Mouse (Mus musculus) kidney, postnatal 0 days (tissue): Measurements from ENCODE around the gene Ssc5d. TPM values are rescaled to one million over a fixed set of nuclear protein-coding genes. Genes with fewer than 3 reads are reported as not detected.
A peak's percentile ranks its signal among the peaks of the same experiment; 100 is the strongest.

Source experiments
- ATAC-seq: fragments of 200-750 bp; cut with Nextera tagmentation; replicated peaks from 2 replicates; pipeline ENCODE4 v1.8.0; 2017; ENCODE audit warnings: low read depth, moderate number of reproducible peaks, moderate TSS enrichment, moderate library complexity; ENCODE audit not compliant: low FRiP score
- DNase-seq: peaks from one replicate; pipeline ENCODE4 v3.0.0-alpha.2; 2016; ENCODE audit warnings: low spot score
- H3K27ac ChIP-seq: fragments of 300-500 bp; sonication (generic); 2 replicates; pipeline ENCODE4 v1.5.1; 2014; ENCODE audit warnings: mild to moderate bottlenecking
- H3K27me3 ChIP-seq: fragments of 300-500 bp; sonication (generic); 2 replicates; pipeline ENCODE4 v1.6.1; 2014; ENCODE audit warnings: low read length, mixed read lengths; ENCODE audit not compliant: insufficient read depth
- H3K36me3 ChIP-seq: fragments of 300-500 bp; sonication (generic); 2 replicates; pipeline ENCODE4 v1.6.1; 2014; ENCODE audit warnings: low read length, mixed read lengths; ENCODE audit not compliant: insufficient read depth
- H3K4me1 ChIP-seq: fragments of 300-500 bp; sonication (generic); replicated peaks from 2 replicates; pipeline ENCODE4 v1.6.1; 2014; ENCODE audit warnings: antibody characterized with exemption, low read length, mixed read lengths; ENCODE audit not compliant: insufficient read depth
- H3K4me2 ChIP-seq: fragments of 300-500 bp; sonication (generic); 2 replicates; pipeline ENCODE4 v1.6.1; 2014; ENCODE audit warnings: mild to moderate bottlenecking, low read length, moderate library complexity, mixed read lengths
- H3K4me3 ChIP-seq: fragments of 300-500 bp; sonication (generic); replicated peaks from 2 replicates; pipeline ENCODE4 v1.5.1; 2014; ENCODE audit warnings: low read depth, low read length
- H3K9ac ChIP-seq: fragments of 300-500 bp; sonication (generic); 2 replicates; pipeline ENCODE4 v1.6.1; 2014; ENCODE audit warnings: low read depth, low read length
- H3K9me3 ChIP-seq: fragments of 300-500 bp; sonication (generic); replicated peaks from 2 replicates; pipeline ENCODE4 v1.6.1; 2016; ENCODE audit warnings: low read length, inconsistent platforms, mixed read lengths
- CTCF ChIP-seq: IDR thresholded peaks from 2 replicates; pipeline ENCODE4 v1.5.1; 2016; ENCODE audit warnings: antibody characterized with exemption, low read depth, mild to moderate bottlenecking, moderate library complexity
- WGBS: fragments of 180-500 bp; shearing (Covaris S2); extraction: QIAGEN DNeasy Blood & Tissue Kit; methylation state at CpG from one replicate; pipeline ENCODE4 v1.1.7; 2014; 5-methylcytosine and 5-hydroxymethylcytosine counted together
- polyA plus RNA-seq: library from polyadenylated mRNA; unstranded; fragments of >200 nt; fragmentation: Nextera tagmentation; extraction: Ambion mirVana; gene quantifications from 2 replicates; pipeline ENCODE4 v1.2.1, GENCODE M21; 2015

Gene Ssc5d
- polyA plus RNA-seq, 1 experiment from 2014 or later, result 1.1 TPM

- H3K27ac ChIP-seq, result no peak within 1 kb of the TSS
- 43% methylated on average over 10 of the region's 10 CpGs for WGBS
- no peaks in the 10 kb centered on the region for H3K9me3 ChIP-seq
- H3K36me3 ChIP-seq, result no peaks in the 10 kb centered on the region
- H3K27me3 ChIP-seq, result no peaks in the 10 kb centered on the region
- no peak within 1 kb of the TSS for H3K4me3 ChIP-seq
- no peak for ATAC-seq
- no peaks in the 10 kb centered on the region for H3K4me1 ChIP-seq
- no peak for DNase-seq
- no peak within 1 kb of the TSS for H3K9ac ChIP-seq
- H3K4me2 ChIP-seq, result no peak within 1 kb of the TSS
- no peak for TF ChIP-seq CTCF
Observed at GRCm38 (mm10) chr7:4906466-4906950, 19.1 kb upstream of the Ssc5d start, which contains the start of gene Gm36210. Gene Gm36210 (minus strand): TSS chr7:4906516.

- no peak overlapping the region for H3K27ac ChIP-seq
- no peak overlapping the region for H3K4me3 ChIP-seq
- peaks cover 8% of the 10 kb centered on the region; the same call in 1 of the 2 replicates for H3K4me1 ChIP-seq
- WGBS, result 29% methylated on average over 9 of the region's 9 CpGs
- H3K4me2 ChIP-seq, result no peak overlapping the region
- no peak overlapping the region for H3K9ac ChIP-seq
- no peaks in the 10 kb centered on the region for H3K9me3 ChIP-seq
- no peaks in the 10 kb centered on the region for H3K27me3 ChIP-seq
- DNase-seq, result peak; percentile 78
- no peaks in the 10 kb centered on the region for H3K36me3 ChIP-seq
- no peak for ATAC-seq
- TF ChIP-seq CTCF, result peak; percentile 66
Observed at GRCm38 (mm10) chr7:4911561-4911960, 14.0 kb upstream of the Ssc5d start.

GRCm38 (mm10) chr7:4912248-4912647 is 13.3 kb upstream of the Ssc5d start:
- 75% methylated on average over 5 of the region's 5 CpGs for WGBS
- H3K4me3 ChIP-seq, result no peak overlapping the region
- no peak for ATAC-seq

GRCm38 (mm10) chr7:4915007-4915665 is 10.4 kb upstream of the Ssc5d start, which contains the start of gene Zfp628:
Gene Zfp628 (plus strand): TSS chr7:4915217.
- Histone ChIP-seq H3K4me1 (peaks cover 8% of the 10 kb centered on the region; the same call in 1 of the 2 replicates), H3K9ac (peak within 1 kb of the TSS; percentile 88), H3K27ac (peak within 1 kb of the TSS; percentile 97), H3K4me2 (peak within 1 kb of the TSS; percentile 79), H3K4me3 (peak within 1 kb of the TSS; percentile 79), H3K27me3 (no peaks in the 10 kb centered on the region), H3K36me3 (peaks cover 25% of the 10 kb centered on the region), H3K9me3 (no peaks in the 10 kb centered on the region)
- peak; percentile 97 for DNase-seq
- no peak for TF ChIP-seq CTCF
- ATAC-seq, result peak; percentile 85
- WGBS, result under 1% methylated on average over 48 of the region's 56 CpGs

More at GRCm38 (mm10) chr7:4912248-4912647, 13.3 kb upstream of the Ssc5d start:
- TF ChIP-seq CTCF, result no peak
- H3K27ac ChIP-seq, result no peak overlapping the region
- no peaks in the 10 kb centered on the region for H3K9me3 ChIP-seq
- H3K36me3 ChIP-seq, result no peaks in the 10 kb centered on the region
- H3K27me3 ChIP-seq, result no peaks in the 10 kb centered on the region
- DNase-seq, result peak; percentile 24
- H3K4me1 ChIP-seq, result peaks cover 8% of the 10 kb centered on the region; the same call in 1 of the 2 replicates
- no peak overlapping the region for H3K4me2 ChIP-seq
- no peak overlapping the region for H3K9ac ChIP-seq

- peak; percentile 84 for DNase-seq
- WGBS, result 6% methylated on average over 14 of the region's 14 CpGs
- peak; percentile 30; the same call in 1 of the 2 replicates for ATAC-seq
- H3K4me1 ChIP-seq, result peaks cover 8% of the 10 kb centered on the region; the same call in 1 of the 2 replicates
- H3K27me3 ChIP-seq, result no peaks in the 10 kb centered on the region
- H3K27ac ChIP-seq, result peak overlapping the region; percentile 97
- H3K4me3 ChIP-seq, result peak overlapping the region; percentile 79
- peak overlapping the region; percentile 79 for H3K4me2 ChIP-seq
- TF ChIP-seq CTCF, result no peak
- peak overlapping the region; percentile 88 for H3K9ac ChIP-seq
- H3K36me3 ChIP-seq, result peaks cover 31% of the 10 kb centered on the region
- no peaks in the 10 kb centered on the region for H3K9me3 ChIP-seq
Observed at GRCm38 (mm10) chr7:4915669-4916416, 9.7 kb upstream of the Ssc5d start.

- no peak for DNase-seq
- Histone ChIP-seq H3K9ac (no peak overlapping the region), H3K4me3 (no peak overlapping the region), H3K27me3 (no peaks in the 10 kb centered on the region), H3K9me3 (no peaks in the 10 kb centered on the region), H3K4me2 (no peak overlapping the region), H3K36me3 (peaks cover 32% of the 10 kb centered on the region), H3K4me1 (peaks cover 9% of the 10 kb centered on the region; the same call in 1 of the 2 replicates), H3K27ac (no peak overlapping the region)
- TF ChIP-seq CTCF, result no peak
- no peak for ATAC-seq
- 97% methylated on average over 2 of the region's 2 CpGs for WGBS
Observed at GRCm38 (mm10) chr7:4917494-4917893, 8.1 kb upstream of the Ssc5d start.
